Mouse (Mus musculus) lung, postnatal 4 days (tissue): ENCODE results near the gene Fer1l5.
A peak's percentile ranks its signal among the peaks of the same experiment; 100 is the strongest.

Experiments used
- DNase-seq, 2 experiments: peaks; one replicate each; pipeline ENCODE4 v3.0.0; 2021

Fer1l5 gene

GRCm38 (mm10) chr1:36371934-36372845 is at the start of gene Fer1l5:
Gene Fer1l5 (plus strand): TSS chr1:36372291.
- no peak for DNase-seq

- no peak for DNase-seq
These were observed 49.0 kb upstream of the Fer1l5 start for GRCm38 (mm10) chr1:36323076-36323475.

- peak; percentile 63 to 73 for DNase-seq
These were observed 48.2 kb upstream of the Fer1l5 start for GRCm38 (mm10) chr1:36323746-36324448.

- no peak for DNase-seq
These were observed 46.2 kb upstream of the Fer1l5 start for GRCm38 (mm10) chr1:36325900-36326321.

GRCm38 (mm10) chr1:36326815-36327214 is 45.3 kb upstream of the Fer1l5 start:
- no peak for DNase-seq

- no peak for DNase-seq
These were observed 40.3 kb upstream of the Fer1l5 start for GRCm38 (mm10) chr1:36331743-36332142.

GRCm38 (mm10) chr1:36332955-36333887 is 38.9 kb upstream of the Fer1l5 start:
- DNase-seq = no peak

- DNase-seq = no peak
These were observed 29.5 kb upstream of the Fer1l5 start for GRCm38 (mm10) chr1:36342547-36342946.

- DNase-seq = no peak
These were observed 19.7 kb upstream of the Fer1l5 start for GRCm38 (mm10) chr1:36352351-36352750.

- DNase-seq = no peak
These were observed 15.0 kb upstream of the Fer1l5 start for GRCm38 (mm10) chr1:36356955-36357695.

GRCm38 (mm10) chr1:36367698-36368097 is 4.4 kb upstream of the Fer1l5 start:
- DNase-seq = no peak

- peak in 1 of 2 experiments; percentile 39 for DNase-seq
These were observed 3.8 kb upstream of the Fer1l5 start for GRCm38 (mm10) chr1:36368112-36368968.

- peak; percentile 92 to 93 for DNase-seq
These were observed 3.0 kb upstream of the Fer1l5 start, which contains the start of gene Kansl3 for GRCm38 (mm10) chr1:36368969-36369645. Gene Kansl3 (minus strand): TSS chr1:36369181.

- no peak for DNase-seq
These were observed 1.2 kb upstream of the Fer1l5 start for GRCm38 (mm10) chr1:36370918-36371317.

- DNase-seq = no peak
These were observed 6.8 kb downstream of the Fer1l5 start for GRCm38 (mm10) chr1:36378880-36379279.

- no peak for DNase-seq
These were observed 7.5 kb downstream of the Fer1l5 start for GRCm38 (mm10) chr1:36379582-36379981.

- DNase-seq = no peak
These were observed 24.9 kb downstream of the Fer1l5 start for GRCm38 (mm10) chr1:36397041-36397440.

- no peak for DNase-seq
These were observed 29.4 kb downstream of the Fer1l5 start for GRCm38 (mm10) chr1:36401509-36401908.

GRCm38 (mm10) chr1:36404531-36404930 is 32.4 kb downstream of the Fer1l5 start:
- DNase-seq = no peak

GRCm38 (mm10) chr1:36429511-36429910 is 57.4 kb downstream of the Fer1l5 start:
- no peak for DNase-seq
